Mouse (Mus musculus): Measurements from ENCODE around the gene Galnt13. TPM values are rescaled to one million over a fixed set of nuclear protein-coding genes. Genes with fewer than 3 reads are reported as not detected.
A peak's percentile ranks its signal among the peaks of the same experiment; 100 is the strongest.
"Not testable (repeated sequence)": the region's sequence is repeated elsewhere in the genome, so short reads cannot be mapped to it uniquely, and the experiment has no call there.

The Galnt13 gene
- polyA plus RNA-seq, 1 experiment = 1.6 TPM

- Histone ChIP-seq H3K4me1 (ENCODE audit: control insufficient read depth, insufficient read depth, low read length) (no peaks in the 10 kb centered on the region), H3K4me3 (ENCODE audit: insufficient read depth, low read length) (no peak overlapping the region), H3K27ac (ENCODE audit: insufficient read depth, low read length) (no peak overlapping the region)
- TF ChIP-seq CTCF (IDR thresholded peaks at IDR 0.05; ENCODE audit: borderline replicate concordance, insufficient read depth, low read length) = no peak
These were observed 122.4 kb downstream of the Galnt13 start for GRCm38 (mm10) chr2:54558357-54559153.

GRCm38 (mm10) chr2:54565068-54565467 is 129.0 kb downstream of the Galnt13 start:
- TF ChIP-seq CTCF (IDR thresholded peaks at IDR 0.05; ENCODE audit: borderline replicate concordance, insufficient read depth, low read length) = no peak
- TF ChIP-seq POLR2A (IDR thresholded peaks at IDR 0.05; ENCODE audit: low read depth, low read length) = no peak
- Histone ChIP-seq H3K4me3 (ENCODE audit: insufficient read depth, low read length) (no peak overlapping the region), H3K27ac (ENCODE audit: insufficient read depth, low read length) (no peak overlapping the region), H3K4me1 (ENCODE audit: control insufficient read depth, insufficient read depth, low read length) (no peaks in the 10 kb centered on the region; the same call in 1 of the 2 replicates)

GRCm38 (mm10) chr2:54567186-54567585 is 131.1 kb downstream of the Galnt13 start:
- Histone ChIP-seq H3K27ac (ENCODE audit: insufficient read depth, low read length) (peak overlapping the region; percentile 67), H3K4me1 (ENCODE audit: control insufficient read depth, insufficient read depth, low read length) (no peaks in the 10 kb centered on the region; the same call in 1 of the 2 replicates), H3K4me3 (ENCODE audit: insufficient read depth, low read length) (no peak overlapping the region)
- TF ChIP-seq CTCF (IDR thresholded peaks at IDR 0.05; ENCODE audit: borderline replicate concordance, insufficient read depth, low read length) (no peak), POLR2A (IDR thresholded peaks at IDR 0.05; ENCODE audit: low read depth, low read length) (no peak)

GRCm38 (mm10) chr2:54567632-54568031 is 131.5 kb downstream of the Galnt13 start:
- TF ChIP-seq CTCF (IDR thresholded peaks at IDR 0.05; ENCODE audit: borderline replicate concordance, insufficient read depth, low read length) = no peak
- TF ChIP-seq POLR2A (IDR thresholded peaks at IDR 0.05; ENCODE audit: low read depth, low read length) = no peak
- Histone ChIP-seq H3K4me1 (ENCODE audit: control insufficient read depth, insufficient read depth, low read length) (no peaks in the 10 kb centered on the region; the same call in 1 of the 2 replicates), H3K4me3 (ENCODE audit: insufficient read depth, low read length) (no peak overlapping the region), H3K27ac (ENCODE audit: insufficient read depth, low read length) (no peak overlapping the region)

- H3K4me1 ChIP-seq (ENCODE audit: control insufficient read depth, insufficient read depth, low read length); H3K4me3 ChIP-seq (ENCODE audit: insufficient read depth, low read length); H3K27ac ChIP-seq (ENCODE audit: insufficient read depth, low read length): not testable (repeated sequence)
These were observed 277.7 kb downstream of the Galnt13 start for GRCm38 (mm10) chr2:54713817-54714216.

- H3K4me3 ChIP-seq (ENCODE audit: insufficient read depth, low read length) = no peak overlapping the region
- TF ChIP-seq CTCF (IDR thresholded peaks at IDR 0.05; ENCODE audit: borderline replicate concordance, insufficient read depth, low read length) (no peak), POLR2A (IDR thresholded peaks at IDR 0.05; ENCODE audit: low read depth, low read length) (no peak)
- H3K27ac ChIP-seq (ENCODE audit: insufficient read depth, low read length) = no peak overlapping the region
- no peaks in the 10 kb centered on the region for H3K4me1 ChIP-seq (ENCODE audit: control insufficient read depth, insufficient read depth, low read length)
These were observed 315.1 kb downstream of the Galnt13 start for GRCm38 (mm10) chr2:54751232-54751631.

GRCm38 (mm10) chr2:54759781-54760180 is 323.7 kb downstream of the Galnt13 start:
- H3K4me1 ChIP-seq (ENCODE audit: control insufficient read depth, insufficient read depth, low read length) = no peaks in the 10 kb centered on the region
- no peak overlapping the region for H3K27ac ChIP-seq (ENCODE audit: insufficient read depth, low read length)
- TF ChIP-seq CTCF (IDR thresholded peaks at IDR 0.05; ENCODE audit: borderline replicate concordance, insufficient read depth, low read length) (no peak), POLR2A (IDR thresholded peaks at IDR 0.05; ENCODE audit: low read depth, low read length) (no peak)
- no peak overlapping the region for H3K4me3 ChIP-seq (ENCODE audit: insufficient read depth, low read length)

- H3K27ac ChIP-seq (ENCODE audit: insufficient read depth, low read length) = no peak overlapping the region
- TF ChIP-seq CTCF (IDR thresholded peaks at IDR 0.05; ENCODE audit: borderline replicate concordance, insufficient read depth, low read length) = no peak
- TF ChIP-seq POLR2A (IDR thresholded peaks at IDR 0.05; ENCODE audit: low read depth, low read length) = no peak
- no peak overlapping the region for H3K4me3 ChIP-seq (ENCODE audit: insufficient read depth, low read length)
- no peaks in the 10 kb centered on the region for H3K4me1 ChIP-seq (ENCODE audit: control insufficient read depth, insufficient read depth, low read length)
These were observed 342.7 kb downstream of the Galnt13 start for GRCm38 (mm10) chr2:54778790-54779273.

- Histone ChIP-seq H3K27ac (ENCODE audit: insufficient read depth, low read length) (no peak overlapping the region), H3K4me3 (ENCODE audit: insufficient read depth, low read length) (no peak overlapping the region), H3K4me1 (ENCODE audit: control insufficient read depth, insufficient read depth, low read length) (no peaks in the 10 kb centered on the region)
- TF ChIP-seq POLR2A (IDR thresholded peaks at IDR 0.05; ENCODE audit: low read depth, low read length) (no peak), CTCF (IDR thresholded peaks at IDR 0.05; ENCODE audit: borderline replicate concordance, insufficient read depth, low read length) (no peak)
These were observed 377.6 kb downstream of the Galnt13 start for GRCm38 (mm10) chr2:54813670-54814256.

GRCm38 (mm10) chr2:54841245-54841644 is 405.1 kb downstream of the Galnt13 start:
- Histone ChIP-seq H3K4me3 (ENCODE audit: insufficient read depth, low read length) (no peak overlapping the region), H3K27ac (ENCODE audit: insufficient read depth, low read length) (no peak overlapping the region), H3K4me1 (ENCODE audit: control insufficient read depth, insufficient read depth, low read length) (no peaks in the 10 kb centered on the region)
- TF ChIP-seq POLR2A (IDR thresholded peaks at IDR 0.05; ENCODE audit: low read depth, low read length) (no peak), CTCF (IDR thresholded peaks at IDR 0.05; ENCODE audit: borderline replicate concordance, insufficient read depth, low read length) (no peak)

Measured in embryonic fibroblast, embryonic 13.5 days (primary cell).